Mouse (Mus musculus) frontal cortex, adult (tissue): Measurements from ENCODE around the gene Sept11.

Experiments
- ATAC-seq: cut with Nextera tagmentation; 2 replicates; pipeline ENCODE4 v1.9.2; 2017; ENCODE audit warnings: mild to moderate bottlenecking, moderate library complexity, mixed read lengths; ENCODE audit not compliant: low TSS enrichment

The Sept11 gene

DNA sequence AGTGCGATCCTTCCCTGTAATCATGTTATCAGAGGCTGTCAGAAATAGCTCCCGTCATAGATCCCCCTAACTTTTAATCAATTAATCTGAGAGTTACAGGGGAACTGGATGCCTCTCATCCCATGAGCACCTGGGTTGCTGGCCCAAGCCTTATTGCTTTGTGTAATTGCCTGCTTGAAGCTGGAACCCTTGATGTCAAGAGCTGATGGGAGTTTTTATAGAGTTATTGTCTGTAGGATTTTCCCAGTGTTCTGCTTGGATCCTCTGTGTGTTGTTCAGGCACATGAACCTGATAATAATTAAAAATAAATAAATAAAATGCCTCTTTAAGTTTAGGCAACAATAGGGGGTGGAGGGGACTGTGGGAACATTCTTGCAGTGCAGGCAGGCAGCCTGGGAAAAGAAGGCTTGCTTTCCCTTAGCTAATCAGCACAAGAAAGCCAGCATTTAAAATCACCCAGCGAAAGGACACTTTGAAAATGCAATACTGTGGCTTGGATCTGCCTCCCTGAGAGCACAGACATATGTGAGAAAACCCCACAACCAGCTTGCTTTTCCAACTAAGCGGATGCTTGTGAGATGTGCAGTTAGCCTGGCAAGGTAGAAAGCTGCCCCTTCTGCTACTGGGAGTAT, 33.8 kb downstream of the Sept11 start:
- peak; percentile 18; the same call in 1 of the 2 replicates for ATAC-seq

DNA sequence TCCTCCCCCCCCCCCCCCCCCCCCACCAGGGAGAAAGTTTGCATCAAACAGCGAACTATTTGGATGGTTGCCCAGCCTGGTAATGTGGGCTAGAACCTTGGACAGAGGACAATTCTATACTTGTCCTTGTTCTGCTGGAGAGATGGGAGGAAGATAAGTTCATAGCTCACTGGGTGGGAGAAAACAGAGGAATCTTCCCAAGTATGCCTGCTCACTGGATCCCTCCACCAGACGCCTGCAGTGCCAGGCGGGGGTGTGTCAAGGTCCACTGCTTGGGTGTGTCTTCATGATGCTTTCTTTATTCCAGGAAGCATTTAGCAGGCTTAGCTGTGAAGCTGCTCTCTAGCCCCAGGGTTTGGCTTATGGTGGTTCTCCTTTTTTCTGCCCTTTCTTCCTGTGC, 34.5 kb downstream of the Sept11 start:
- ATAC-seq = peak; percentile 45

DNA sequence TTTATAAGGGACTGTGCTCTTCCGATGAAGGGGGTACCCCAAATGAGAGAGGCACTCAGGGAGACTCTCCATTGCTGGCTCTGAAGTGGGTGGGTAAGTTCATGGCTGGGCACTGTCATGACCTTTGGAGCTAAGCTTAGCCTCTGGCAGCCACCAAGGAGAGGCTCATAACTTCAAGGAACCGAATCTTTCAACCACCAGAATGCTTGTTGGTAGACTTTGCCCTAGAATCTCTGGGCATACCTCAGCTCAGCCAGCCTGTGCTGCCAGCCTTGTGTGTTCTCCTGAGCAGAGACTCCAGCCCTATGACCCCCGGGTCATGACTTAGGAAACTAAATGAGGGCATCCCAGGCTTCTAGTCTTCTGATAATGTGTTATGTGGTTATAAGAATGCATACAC, 35.5 kb downstream of the Sept11 start:
- no peak for ATAC-seq

DNA sequence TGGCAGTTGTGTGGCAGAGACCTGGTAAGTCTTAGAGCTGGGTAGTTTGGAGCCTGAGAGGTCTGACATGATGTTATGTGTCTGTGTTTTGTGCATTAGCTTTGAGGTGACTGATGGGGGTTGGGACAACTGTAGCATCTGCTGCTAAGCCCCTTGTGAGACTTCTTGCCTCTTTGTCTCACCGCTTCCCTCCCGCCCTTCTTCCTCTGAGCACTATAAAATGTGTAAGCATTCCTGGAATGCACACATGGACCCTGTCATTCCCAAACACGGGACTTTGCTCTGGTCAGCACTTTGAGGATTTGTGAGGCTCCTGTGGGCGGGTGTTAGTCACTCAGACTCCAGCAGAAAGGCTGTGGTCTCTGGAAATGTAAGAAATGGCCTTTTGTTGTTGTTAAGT, 36.7 kb downstream of the Sept11 start:
- ATAC-seq = no peak

DNA sequence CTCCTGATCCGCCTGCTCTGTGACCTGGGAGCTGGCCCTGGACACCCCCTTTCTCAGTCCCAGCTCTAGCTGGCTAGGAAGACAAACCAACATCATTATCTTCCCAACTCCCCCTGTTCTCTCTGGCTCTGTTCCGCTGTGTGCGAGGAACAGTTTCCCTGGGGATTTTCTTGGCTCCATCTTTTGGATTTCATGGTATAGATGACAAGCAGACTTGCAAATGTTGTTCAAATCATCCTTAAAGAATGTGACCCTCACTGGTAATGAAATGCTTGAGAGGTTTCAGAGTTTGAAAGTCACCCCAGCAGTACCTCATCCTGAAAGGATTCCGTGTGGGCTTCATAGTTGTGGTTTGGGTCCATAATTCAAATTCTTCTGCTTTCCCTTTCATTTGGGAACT, 38.2 kb downstream of the Sept11 start:
- ATAC-seq = no peak

DNA sequence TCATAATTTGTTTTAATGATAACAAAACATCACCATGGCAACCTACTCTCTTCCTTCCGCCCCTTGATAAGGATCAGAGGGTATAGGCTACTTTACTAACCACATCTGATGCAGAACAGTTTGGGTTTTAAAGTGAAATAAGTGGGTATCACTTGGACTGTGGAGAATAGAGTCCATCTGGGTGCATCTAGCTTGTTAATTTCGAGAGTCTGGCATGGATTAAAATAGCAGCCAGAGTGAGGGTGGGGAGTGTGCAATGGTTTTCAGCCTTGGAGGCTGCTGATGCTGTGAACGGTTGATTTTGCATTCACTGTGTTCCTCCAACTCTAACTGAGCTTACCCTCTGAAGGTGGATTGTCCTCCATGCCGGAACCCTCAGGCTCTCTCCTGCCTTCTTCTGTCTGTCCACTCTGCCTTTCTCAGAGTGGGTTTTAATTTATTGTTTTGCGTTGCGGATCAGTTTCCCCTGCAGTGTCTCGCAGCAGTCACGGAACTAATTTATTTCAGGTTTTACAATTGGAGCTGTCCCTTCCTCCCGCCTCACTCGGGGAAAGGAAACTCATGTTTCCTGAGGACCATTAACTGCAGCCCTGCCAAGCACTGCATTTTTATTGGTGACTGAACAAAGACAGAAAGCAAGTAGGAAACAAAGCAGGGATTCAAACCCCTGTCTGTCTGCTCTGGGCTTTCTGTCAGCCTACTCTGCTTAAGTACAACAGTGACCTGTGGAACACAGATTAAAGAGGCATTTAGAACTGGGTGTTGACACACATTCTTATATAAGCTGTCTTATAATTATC, 40.4 kb downstream of the Sept11 start:
- peak; percentile 78 for ATAC-seq

DNA sequence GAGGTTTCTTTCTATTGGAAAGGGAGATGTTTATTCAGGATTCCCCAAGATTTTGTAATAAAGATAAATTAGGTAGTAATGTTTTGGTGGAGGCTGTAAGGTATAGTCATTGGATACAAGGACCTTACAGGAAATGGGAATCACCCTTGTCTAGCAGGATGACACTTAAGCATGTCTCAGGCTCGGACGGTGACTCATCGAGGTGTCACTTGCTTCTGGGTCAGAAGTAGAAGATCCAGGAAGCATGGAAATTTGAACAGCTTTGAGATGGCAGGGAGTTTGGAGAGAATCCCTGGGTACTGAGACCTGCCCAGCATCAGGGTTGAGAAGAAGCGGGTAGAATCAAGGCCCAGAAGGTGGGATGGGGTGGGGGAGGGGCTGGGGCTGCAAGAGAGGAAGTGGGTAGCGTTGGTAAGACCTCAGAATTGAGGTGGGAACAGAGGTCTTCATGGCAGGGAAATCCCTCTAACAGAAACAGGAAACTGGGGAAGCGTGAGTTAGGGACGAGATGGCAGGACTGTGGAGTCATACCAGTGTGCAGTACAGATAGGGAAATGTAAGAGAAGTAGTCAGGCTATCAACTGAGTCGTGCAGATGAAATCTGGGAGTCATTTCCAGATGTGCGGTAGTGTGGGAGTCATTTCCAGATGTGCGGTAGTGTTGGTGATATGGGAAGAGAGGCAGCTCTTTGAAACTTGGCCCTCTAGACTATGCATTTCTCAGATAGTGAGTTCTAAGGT, 42.3 kb downstream of the Sept11 start:
- ATAC-seq = no peak

DNA sequence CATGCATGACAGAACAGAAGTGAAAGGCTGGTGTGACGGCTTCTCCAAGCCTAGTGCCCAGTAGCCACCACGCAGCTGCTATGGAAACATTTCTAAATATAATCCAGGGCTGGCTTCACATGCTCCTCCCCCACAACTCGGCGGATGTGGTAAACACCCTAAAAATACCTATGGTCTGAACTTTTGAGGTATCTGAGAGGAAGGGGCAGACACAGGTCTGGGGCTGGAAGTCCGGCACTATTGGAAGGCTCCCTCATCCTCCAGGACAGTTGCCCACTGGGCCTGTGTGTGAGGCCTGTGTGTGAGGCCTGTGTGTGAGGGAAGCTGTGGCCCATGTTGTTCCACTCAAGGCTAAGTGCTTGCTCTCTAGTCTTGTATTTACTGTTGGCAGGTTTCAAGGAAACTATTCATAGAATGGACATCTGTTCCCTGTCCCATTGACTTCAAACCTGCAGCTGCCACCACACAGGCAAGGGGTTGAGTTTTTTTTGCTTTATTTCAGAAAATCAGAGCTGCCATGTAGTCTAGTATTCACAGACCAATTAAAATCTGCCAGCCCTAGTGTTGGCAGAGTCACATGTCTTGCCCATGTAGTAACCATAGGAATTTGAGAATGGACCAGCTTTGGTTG, 43.8 kb downstream of the Sept11 start:
- peak; percentile 39 for ATAC-seq

DNA sequence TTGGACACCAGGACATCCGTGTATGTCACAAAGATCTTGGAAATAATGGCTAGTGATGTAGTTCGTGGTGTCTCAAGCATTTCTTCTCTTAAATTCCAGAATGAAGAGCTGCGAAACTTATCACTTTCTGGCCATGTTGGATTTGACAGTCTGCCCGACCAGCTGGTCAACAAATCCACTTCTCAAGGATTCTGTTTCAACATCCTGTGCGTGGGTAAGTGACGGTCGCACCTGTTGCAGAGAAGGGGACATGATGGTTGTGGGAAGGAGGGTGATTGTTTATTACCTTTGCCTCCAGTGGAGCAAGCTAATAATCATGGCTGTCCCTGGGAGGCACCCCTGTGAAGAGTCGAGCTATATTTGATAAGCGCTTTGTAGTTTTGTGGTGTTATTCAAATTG, 46.1 kb downstream of the Sept11 start:
- peak; percentile 24; the same call in 1 of the 2 replicates for ATAC-seq

DNA sequence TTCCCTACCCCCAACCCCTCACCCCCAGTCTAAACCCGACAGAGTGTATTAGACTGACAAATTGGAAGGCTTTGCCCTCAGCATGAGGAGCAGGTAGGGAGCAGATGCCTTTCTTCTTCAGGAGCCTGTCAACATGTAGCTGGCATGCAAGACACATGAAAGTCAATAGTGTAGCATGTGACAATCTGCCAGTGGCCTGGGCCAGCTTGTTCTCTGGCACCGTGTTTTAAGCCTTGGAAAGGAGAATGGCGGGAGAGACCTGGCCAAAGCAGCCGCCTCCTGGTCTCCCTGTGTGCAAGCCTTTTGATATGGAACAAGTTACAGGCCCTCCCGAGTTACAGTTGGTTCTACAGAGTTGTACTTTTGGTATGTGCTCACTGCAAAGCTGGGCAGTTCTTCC, 47.5 kb downstream of the Sept11 start:
- no peak for ATAC-seq

DNA sequence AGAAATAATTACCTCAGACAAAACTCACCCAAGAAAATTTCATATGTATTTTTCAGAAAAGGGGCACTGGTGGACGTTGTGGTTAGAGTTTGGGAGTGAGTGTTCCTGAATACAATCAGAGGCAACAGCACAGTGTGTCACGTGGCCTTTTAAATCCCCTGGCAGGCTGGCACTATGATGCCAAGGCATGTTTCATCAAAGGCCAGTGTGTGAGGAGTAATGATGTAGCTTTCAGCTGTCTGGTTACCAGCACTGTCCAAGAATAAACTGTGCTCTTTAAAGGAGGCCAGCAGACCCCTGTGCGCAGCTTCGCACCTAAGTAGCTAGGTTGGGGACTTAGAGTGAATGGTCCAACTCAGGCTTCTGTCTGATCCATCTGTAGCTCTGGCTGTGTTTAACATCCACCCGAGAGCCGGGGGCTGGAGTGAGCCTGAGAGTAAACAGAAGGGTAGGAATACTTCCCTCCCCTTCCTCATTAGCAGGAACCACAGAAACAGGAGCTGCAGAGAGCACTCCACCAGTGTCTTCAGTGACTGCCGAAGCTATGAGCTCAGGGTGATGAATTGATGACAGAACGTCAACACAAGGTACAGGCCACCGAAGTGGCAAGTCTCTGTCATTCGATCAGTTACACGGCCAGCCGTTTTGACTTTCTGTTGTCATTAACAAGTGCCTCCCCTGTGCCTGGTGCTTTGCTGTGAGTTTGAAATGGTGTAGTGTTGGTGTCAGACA, 50.3 kb downstream of the Sept11 start:
- ATAC-seq = no peak

DNA sequence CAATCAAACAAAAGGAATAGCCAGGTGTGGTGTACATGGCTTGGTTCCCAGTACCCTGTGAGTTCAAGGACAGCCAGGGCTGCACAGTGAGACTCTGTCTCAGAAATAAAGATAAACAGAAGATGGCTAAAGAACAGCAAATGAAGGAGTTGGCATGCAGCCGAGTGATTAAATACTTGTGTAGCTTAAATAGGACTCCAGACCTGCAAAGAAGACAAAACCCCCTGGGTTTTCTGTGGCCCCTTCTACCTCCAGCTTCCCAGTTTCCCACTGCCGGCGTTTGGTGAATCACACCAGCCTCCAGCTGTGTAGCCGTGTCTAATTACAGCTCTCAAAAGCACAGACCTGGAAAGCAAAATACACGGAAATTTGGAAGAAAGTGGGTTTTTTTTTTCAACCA, 51.6 kb downstream of the Sept11 start:
- ATAC-seq = no peak

DNA sequence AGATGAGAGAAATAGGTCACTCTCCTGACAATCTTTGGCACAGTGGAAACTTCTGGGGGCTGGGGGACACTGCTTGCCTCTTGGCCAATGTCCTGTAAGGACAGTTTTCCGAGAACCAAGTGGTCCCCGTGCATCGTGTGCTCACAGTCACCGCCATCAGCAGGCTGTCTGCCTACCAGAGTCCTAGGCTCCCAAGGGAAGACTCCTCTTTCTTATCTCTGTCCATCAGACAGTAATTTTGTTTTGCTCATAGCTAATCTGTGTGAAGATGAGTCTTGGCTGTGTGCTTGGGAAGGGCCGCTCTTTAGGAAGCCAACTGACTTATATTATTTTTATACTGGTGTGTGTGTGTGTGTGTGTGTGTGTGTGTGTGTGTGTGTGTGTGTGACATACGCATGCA, 52.3 kb downstream of the Sept11 start:
- no peak for ATAC-seq

DNA sequence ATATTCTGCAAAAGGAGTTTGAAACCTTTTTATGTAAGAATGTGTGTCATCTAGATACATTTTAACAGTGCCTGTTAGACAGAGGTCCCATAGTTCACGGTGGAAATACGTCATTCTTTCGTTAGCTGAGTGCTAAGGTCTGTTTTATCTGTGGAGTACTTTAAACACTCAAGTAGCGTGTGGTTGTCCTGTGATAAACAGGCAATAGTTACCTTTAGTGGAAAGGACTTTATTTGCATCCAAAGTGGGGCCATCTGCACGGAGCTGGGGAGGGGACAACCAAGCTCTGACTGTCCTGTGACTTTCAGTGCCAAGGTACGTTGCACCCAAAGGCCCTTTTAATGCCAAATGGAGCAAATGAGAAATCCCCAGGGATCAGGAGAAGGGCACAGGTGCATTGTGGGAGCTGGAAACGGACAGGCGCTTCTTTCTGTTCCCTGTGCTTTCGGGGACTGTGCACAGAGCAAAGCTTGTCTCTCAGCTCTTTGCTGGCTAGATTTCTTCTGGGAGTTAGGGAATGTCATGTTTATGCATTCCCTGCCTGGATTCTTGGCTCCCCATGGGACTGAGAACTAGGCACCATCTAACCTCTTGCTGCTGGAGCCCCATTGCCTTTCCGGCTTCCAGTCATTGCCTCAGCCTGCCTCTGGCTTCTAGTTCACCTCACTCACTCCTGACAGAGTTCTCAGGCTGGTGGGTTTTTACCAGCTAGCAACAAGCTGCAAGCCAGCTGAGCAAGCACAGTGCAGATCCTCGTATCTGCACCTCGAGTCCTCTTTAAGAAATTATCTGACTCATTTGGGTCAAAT, 56.9 kb downstream of the Sept11 start:
- ATAC-seq = no peak

DNA sequence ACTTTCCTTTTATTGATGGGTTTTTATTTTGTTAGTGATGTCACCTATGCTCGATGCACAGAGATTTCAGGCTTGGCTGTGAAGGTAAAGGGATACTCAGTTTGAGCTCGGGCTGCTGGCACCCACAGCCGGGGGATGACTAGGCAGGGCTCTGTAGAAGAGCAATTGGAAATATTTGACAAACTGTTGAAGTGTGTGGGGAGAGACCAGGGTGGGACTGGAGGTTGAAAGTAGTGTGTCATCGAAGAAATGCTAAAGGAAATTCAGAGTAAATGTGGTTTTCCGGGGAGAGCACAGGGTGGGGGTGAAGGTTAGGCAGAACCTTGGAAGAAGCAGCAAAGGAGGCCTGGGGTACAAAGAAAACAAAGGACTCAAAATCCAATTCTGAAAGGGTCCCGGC, 58.7 kb downstream of the Sept11 start:
- ATAC-seq = no peak

DNA sequence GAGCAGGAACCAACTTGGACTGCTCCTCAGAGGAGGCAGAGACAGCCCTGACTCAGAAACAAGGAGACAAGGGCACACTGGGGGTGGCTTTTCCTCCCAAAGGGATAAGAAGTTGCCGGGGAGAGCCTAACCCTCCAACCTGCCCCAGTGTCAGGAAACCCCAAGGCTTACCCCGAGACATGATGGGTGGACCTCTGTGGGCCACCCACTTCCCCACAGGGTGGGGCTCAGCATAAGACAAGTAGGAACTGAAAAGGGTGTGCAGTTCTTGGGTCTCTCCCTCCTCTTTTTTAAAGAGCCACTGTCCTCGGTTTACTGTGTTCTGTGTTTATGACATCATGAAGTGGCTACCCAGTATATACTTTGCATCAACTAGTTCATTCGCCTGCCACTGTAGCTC, 59.2 kb downstream of the Sept11 start:
- peak; percentile 1; the same call in 1 of the 2 replicates for ATAC-seq

DNA sequence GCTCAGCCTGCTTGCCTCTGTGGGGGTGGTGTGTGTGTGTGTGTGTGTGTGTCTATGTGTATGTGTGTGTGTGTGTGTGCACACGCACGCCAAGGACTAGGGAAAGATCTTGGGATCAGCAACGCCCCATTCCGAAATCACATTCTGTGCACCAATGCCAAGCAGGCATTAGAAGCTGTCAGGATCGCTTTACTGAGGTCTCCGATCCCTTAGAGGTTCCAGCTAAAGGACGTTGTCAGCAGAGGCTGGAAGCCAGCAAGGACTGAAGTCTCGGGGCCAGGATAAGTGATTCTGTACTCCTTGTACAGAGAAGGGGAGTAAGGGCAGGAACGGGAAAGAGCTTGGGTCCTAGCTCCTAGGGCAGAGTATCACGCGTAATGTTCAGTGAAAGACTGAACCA, 61.2 kb downstream of the Sept11 start:
- no peak for ATAC-seq

DNA sequence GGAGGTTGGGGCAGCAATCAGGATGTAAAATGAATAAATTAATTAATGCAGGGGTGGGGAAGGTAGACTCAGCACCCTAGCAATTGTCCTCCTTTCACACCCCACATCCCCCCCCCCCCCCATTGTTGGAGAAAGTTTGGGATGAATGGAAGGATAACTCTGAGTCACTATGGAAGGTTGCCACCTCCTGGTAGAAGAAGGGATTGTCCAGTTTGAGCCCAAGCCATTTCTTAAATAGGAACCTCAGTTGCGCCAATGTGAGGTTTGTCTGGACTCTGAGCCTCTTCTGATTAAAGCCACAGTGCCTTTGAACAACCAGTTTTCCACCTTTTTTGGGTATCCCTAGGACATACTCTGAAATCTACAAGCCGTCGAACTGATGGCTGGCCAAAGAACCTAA, 70.3 kb downstream of the Sept11 start:
- peak; percentile 56 for ATAC-seq

DNA sequence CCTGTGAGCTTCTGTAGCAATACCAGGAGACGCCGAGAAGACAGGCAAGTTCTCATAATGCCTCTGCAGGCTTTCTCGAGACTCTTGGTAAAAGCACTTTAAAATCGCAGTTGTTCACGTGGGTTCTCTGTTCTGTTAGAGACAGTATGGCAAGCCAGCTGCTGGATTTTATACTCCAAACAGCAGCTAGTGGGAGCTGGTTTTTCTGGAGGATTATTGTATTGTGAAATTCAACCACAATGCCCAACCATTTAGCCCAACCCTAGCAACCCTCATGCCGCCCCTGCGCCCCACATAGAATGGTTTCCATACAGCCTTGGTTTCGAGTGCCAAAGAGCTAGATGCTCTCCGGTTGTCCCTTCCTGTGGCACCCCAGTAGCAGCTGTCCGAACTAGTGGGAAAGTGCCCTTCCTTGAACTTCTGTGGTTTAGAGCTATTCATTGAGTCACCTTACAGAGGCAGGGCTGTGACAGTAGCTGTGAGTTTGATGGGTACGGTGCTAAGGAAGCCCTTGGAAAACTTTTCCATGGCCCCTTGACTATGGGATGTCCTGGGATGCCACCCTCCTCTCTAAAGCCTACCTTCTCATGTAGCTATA, 74.8 kb downstream of the Sept11 start:
- ATAC-seq = peak; percentile 53; the same call in 1 of the 2 replicates

DNA sequence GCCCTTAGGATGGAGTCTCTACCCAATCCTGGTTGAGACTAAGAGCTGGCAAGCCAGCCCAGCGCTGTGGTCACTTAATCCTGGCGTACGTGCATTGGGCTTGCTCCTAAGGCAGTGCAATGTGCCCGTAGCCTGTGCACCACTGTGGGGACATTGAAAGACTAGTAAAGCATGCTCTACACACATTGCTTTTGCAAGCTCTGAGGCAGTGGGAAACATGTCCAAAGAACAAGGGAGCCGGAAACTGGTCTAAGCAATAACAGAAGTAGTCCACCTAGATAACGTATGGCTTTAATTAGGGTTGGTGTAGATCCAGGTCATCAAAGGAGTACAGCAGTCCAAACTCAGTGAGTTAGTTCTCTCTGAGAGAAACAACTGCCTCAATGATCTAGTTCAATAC, 75.4 kb downstream of the Sept11 start:
- no peak for ATAC-seq
